ENCODE assay signal across 17 mouse cellular contexts in the genomic region with DNA sequence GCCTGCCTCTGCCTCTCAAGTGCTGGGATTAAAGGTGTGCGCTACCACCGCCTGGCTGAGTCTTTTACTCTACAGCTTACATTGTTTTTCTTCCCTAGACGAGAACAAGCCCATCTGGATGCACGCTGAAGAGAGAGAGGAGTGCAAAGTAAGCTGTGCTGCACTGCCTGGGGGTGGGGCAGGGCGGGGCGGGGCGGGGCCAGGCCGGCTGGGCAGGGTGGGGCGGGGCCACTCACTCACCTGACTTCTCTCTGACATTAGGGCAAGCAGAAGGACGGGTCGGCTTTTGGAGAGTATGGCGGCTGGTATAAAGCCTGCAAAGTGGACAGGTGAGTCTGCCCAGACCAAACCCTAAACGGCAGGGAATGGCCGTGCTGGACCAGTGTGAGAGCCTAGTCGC.
"Had no signal": no experiment of that assay in that cellular context is flagged by ENCODE, and none has a peak within 500 bp of the region (broad histone marks: within the 10 kb centered on the region; RNA-seq: fewer than 3 reads in every experiment).

No protein-coding gene starts in this region.

- H3K4me1 ChIP-seq: midbrain, embryonic 12.5 days; midbrain, embryonic 15.5 days; neural tube, embryonic 13.5 days had no signal

- H3K9me3 ChIP-seq: limb, embryonic 10.5 days; limb, embryonic 13.5 days; midbrain, embryonic 12.5 days; midbrain, embryonic 15.5 days; neural tube, embryonic 13.5 days had no signal

- DNase-seq: kidney, adult 18-20 months; kidney, adult 9 months; kidney, postnatal 14 days; layer of hippocampus, adult 9-11 months; liver, postnatal 0 days; lung, embryonic 14.5 days; lung, postnatal 10 days; lung, postnatal 4 days; thymus, postnatal 25 days had no signal

- H3K4me2 ChIP-seq: limb, embryonic 13.5 days; lung, embryonic 14.5 days; midbrain, embryonic 12.5 days; midbrain, embryonic 15.5 days; neural tube, embryonic 13.5 days had no signal

- ATAC-seq: inflammation-experienced regulatory T-cells, adult 6 months; liver, postnatal 0 days; midbrain, embryonic 15.5 days had no signal

- H3K9ac ChIP-seq: limb, embryonic 13.5 days; liver, embryonic 14.5 days; liver, postnatal 0 days; lung, embryonic 14.5 days; midbrain, embryonic 12.5 days; midbrain, embryonic 15.5 days; neural tube, embryonic 13.5 days had no signal

- H3K4me3 ChIP-seq: layer of hippocampus, adult 2 months; limb, embryonic 10.5 days; limb, embryonic 13.5 days; midbrain, embryonic 12.5 days; midbrain, embryonic 15.5 days; neural tube, embryonic 13.5 days had no signal

- H3K27me3 ChIP-seq: limb, embryonic 13.5 days; midbrain, embryonic 12.5 days; midbrain, embryonic 15.5 days; neural tube, embryonic 13.5 days had no signal

- H3K27ac ChIP-seq: layer of hippocampus, adult 2 months; limb, embryonic 10.5 days; limb, embryonic 13.5 days; liver, embryonic 14.5 days; midbrain, embryonic 12.5 days; midbrain, embryonic 15.5 days; neural tube, embryonic 13.5 days had no signal
